Mouse (Mus musculus) frontal cortex, postnatal 14 days (tissue): ENCODE data around the gene Ergic1.

Experiments used
- DNase-seq, 2 experiments: peaks; one replicate each; pipeline ENCODE4 v3.0.0; 2022; ENCODE audit warnings: low spot score in 2 of 2

Ergic1 gene

DNA sequence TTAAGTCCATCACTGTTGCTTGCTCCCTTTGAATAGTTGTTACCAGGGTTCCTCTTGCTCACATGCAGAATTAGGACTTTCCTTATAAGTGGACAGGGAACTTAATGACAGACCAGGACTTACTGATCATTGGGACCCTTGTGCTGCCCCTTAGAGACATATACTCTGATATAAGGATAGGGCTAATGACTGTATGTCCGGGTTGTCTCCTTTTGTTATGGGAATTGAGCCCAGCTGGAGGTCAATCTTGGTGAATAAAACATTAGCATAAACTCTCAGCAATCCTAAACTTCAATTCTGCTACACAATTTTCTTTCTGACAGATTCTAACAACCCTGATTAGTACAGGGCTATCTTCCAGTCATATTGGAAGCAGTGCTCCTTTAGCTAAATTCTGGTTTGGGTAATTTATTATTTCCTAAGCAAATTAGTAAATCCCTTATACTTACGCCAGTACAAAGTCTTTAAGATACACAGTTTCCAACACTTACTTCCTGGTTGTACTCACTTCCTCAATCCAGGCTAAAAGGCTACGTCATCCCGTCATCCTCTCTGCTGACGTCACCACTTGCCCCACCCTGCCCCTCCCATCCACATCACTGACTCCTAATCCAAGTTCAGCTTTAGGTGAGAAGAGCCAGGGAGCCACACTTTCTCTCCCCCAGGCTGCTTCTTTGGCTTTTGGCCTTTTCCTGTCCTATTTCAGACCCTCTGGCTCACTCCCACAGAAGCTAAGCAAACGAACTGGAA lies 23.4 kb upstream of the Ergic1 start:
- no peak for DNase-seq

DNA sequence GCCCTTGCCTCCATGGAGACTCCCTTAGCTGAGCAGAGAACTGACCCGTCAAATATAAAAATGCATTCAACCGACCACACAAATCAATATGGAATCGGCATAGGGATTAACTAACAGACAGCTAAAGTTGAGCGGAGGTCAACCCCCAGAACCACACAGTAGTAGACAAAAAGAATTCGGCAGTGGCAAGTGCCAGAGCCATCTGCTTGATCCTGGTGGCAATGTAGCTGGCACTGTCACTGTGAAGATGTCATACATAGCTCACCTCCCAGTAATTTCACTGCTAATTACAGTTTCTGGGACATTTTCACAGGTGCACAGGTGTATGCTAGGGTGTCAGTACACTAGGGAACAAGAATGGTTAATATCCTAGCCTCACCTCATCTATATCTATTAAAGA lies 21.2 kb upstream of the Ergic1 start:
- DNase-seq = no peak

DNA sequence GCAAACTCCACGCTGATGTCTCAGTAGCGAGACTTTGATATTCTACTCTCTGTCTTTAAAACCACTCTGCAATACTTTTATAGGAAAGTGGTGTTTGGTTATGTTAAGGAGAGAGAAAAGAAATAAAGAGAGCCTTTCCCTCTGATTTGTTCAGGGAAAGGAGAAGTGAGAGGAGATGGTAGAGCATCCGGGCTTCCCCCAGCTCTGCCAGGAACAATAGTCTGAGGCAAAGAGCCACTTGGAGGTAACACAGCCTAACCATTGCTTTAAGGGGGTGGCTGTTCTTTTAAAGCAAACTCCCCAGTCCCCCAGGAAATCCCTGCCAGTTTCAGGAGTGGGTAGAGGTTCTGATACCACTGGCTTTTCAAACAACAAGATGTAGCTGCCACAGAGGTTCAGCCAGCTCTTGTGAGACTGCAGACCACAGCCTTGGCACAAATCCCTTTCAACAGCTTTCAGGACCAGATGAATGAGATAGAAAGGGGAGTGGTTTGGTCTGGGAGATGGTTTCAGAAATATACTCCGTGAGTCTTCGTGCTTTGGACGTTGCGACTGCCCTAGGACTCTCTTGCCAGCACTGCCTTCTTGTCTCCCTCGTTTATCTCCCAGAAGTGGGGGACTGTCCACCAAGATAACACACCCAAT lies 16.8 kb upstream of the Ergic1 start:
- DNase-seq = no peak

DNA sequence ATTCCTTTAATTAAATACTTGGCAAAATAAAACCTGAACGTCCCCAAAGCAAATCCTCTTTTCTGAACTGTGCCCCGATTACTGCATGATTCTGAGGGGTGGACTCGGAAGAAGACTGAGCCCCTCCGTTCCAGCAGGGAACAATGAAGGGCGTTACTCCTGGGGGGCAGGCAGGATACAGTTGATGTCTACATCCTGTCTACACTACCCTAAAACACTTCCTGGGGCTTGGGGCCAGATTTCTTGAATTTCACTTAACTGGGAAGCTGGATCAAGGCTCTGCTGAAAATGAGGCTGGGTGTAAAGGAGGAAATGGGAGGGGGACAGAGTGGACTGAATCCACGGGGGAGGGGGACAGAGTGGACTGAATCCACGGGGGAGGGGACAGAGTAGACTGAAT lies 13.5 kb upstream of the Ergic1 start:
- DNase-seq = no peak

DNA sequence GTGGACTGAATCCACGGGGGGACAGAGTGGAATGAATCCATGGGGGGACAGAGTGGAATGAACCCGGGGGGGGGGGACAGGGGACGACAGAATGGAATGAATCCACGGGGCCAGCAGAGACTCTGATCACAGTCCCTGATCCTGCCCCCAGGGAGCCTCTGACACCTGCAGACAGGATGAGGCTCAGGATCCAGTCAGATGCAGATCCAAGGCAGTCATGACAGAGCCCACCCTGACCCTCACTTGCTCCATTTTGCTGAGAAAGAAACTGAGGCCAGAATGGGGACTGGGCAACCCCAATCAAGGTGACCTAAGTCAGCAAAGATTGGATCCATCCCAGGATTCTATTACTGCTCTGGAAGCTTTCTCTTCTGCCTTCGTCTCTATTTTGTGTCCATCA lies 12.7 kb upstream of the Ergic1 start:
- DNase-seq = no peak

DNA sequence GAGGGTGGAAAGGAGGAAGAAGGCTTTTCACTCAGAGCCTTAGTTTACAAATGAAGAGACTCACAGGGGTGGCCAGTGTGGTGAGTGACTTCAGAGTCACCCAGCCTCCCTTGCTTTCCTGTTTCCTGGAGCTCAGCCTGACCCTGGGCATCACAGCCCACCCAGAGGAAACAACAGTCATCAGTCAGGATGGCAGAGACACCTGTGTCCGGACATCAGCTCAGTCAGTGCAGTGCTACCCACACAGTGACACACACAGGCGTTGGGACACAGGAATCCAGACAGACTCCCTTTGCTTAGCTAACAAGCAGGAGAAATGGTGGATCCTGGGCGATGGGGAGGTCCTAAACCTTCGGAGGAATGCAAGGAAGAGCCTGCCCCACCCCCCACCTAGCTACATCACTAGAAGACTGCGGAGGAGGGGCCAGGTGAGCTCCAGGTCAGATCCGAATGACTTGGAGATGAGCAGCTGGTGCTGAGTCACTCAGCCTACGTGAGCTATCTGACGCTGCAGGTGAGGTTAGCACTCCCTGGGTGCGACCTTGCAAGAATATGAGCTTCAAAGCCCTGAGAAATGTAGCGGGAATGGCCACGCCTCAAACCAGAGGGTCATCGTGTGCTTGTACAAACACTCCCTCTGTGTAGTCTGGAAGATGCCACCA lies 12.0 kb upstream of the Ergic1 start:
- DNase-seq = no peak

DNA sequence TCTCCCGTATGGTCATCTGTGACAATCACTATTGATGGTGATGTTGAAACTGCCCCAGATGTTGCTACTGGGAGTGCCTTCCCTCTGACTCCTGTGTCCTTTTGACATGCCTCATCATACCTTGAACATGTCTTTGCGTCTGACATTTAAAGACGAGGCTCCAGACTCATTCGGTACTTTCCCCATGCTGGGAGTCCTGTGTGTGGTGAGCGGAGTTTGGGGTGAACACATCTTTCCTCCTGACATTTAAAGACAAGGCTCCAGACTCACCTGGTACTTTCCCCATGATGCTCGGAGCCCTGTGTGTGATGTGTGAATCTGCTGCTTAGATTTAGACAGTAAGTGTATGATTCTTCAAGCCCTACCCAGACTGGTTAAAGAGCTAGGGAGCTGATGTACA lies 10.2 kb upstream of the Ergic1 start:
- no peak for DNase-seq

DNA sequence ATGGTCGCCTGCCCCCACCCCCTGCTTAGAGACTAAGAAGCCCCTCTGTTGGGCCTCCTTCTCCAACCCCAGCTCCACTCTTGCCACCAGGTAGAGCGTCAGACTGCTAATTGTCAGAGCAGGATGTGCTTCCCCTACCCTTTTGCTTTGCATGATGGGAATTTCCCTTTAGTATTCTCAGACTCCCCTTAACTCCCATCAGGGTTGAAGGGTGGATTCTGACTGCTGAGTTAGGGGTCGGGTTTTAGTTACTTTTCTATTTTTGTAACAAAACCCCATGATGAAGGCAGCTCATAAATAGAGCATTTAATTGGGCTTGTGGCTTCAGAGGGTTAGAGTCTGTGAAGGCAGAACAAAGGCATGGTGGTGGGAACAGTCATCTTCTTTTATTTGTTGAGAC lies 8.3 kb upstream of the Ergic1 start:
- DNase-seq = no peak

DNA sequence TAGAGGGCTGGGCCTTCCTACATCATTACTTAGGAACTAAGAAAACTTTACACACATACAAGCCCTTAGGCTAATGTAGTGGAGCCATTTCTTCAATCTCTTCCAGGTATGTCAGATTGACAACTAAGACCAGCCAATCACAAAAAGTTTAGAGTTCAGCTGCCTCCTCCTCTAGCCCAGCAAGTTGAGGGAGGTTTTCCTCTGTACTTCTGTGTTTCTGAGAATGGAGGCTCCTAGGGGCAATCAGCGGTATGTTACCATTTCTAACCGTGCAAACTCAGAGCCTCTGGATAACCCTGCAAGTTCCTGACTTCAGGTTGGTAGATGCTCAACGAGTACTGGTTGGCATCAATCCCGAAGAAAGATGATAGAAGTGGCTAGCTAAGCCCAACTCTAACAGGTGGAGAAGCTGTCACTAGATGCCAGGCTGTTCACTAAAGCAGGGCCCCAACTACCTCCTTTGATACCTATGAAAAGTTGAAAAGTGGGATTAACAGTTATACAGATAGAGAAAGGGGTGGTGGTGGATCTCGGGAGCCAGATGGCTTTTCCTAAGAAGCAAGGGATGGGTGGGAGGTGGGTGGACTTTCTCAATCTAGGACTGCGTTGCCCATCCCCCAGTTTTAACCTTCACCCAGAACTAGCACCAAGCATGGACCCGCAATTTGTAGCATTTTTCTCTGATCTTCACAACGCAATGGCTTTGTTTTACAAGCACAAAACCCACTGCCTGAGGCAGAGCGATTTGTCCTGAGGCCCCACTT lies 581 bp upstream of the Ergic1 start:
- no peak for DNase-seq

DNA sequence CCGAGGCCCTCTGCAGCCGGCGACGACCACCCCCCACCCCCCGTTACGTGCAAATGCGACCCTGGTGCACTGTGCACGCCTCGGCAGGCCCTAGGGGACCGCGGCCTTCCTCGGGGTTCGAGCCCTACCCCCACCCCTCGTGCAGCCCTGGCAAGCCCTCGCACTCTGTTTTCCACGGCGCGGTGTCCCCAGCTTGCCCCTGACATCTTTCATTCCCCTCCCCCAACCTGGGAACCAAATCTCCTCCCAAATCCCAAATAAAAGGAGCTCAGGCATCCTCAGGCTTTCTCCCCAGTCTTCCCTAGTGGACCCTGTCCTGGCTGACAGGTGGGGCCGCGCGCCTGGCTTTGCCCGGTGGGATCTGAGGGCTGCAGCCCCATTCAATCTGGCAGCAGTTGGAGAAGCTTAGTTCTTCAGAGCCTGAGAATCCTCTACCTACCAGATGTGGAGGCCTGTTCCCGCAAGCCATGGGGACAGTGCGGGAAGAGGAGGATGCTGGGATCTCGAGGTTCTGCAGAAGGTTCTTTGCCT lies 427 bp downstream of the Ergic1 start, which contains the start of gene Dusp1:
Dusp1 (minus strand) TSS at position 478 of the 531 bp plus-strand sequence.
- no peak for DNase-seq

DNA sequence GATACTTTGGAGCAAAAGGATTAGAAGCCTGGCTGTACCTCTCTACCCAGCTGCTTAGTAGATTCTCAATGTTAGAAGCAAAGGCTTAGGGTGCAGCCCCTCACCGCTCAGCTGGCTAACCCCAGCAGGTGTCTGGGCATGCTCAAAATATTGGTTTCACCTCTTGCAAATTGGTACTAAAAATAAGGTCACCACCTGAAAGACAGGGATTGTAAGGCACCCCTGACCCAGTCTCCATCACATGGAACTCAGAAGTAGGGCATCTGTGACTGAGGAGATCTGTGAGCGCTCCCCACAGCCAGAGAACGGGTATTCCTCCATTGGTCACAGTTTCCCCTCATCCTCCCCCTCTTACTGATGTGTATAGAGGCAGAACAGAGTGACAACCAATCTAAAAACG lies 1.0 kb downstream of the Ergic1 start:
- DNase-seq = no peak

DNA sequence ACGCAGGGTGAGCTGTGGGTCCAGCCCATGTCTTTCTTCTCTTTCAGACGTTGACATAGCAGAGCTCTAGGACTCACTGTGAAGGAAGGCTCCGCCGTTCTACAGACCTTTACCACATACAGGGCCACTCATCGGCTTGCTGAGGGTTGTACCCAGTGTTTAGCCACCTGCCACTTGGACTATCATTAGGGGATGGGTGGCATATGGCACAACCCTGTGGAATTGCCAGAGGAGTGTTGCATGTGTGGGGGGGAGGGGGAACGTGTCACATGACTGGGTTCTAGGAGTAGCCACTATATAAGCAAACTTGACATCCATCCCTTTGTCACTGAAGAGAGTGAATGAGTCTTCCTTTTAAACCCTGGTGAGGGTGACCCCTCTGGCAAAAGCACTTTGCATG lies 2.2 kb downstream of the Ergic1 start:
- no peak for DNase-seq

DNA sequence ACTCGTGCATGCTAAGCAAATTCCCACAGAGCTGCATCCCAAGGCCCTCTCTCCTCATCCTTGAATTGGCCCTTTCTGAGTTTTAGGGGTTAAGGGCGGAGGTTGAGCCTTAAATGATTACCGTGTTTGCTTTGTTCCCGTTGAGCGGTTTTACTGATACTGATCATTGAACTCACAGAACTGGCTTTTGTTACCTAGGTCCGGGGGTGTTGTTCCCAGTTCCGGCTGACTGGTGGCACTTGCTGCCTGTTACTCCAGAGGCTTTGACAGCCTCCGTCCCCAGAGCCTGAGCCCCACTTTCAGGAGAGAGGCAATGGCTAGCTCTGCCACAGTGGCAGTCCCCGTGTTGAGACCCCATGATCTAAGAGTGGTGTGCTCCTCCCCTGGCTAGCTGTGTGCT lies 3.1 kb downstream of the Ergic1 start:
- DNase-seq = no peak

DNA sequence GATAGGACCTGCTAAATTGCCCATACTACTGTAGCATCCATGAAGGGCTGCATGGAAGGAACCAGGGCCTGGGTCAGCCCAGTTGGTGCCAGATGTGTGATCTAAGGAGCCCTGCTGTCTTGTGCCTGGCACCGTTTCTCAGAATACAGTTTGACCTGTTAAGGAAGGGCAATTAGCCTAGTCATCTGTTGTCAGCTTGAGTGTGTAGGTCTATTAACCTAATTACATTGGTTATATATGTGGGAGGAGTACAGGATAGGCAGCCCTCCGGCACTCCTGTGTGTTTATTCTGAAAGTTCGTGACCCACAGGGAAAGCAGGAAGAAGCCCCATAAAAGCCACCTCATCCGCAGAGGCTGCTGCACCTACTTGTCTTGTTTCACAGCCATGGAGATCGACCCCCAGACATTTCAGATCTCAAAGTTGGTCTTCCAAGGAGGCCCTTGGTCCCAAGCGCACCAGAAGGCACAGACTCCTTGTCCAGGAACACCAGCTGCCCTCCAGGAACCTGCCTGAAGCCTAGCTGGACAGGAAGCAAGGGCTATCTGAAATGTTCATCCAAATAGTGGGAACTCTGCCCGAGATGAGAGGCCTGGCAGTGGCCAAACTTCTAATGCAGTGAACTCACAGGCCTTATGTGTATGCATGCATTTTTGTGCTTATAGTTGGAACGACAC lies 6.0 kb downstream of the Ergic1 start:
- no peak for DNase-seq

DNA sequence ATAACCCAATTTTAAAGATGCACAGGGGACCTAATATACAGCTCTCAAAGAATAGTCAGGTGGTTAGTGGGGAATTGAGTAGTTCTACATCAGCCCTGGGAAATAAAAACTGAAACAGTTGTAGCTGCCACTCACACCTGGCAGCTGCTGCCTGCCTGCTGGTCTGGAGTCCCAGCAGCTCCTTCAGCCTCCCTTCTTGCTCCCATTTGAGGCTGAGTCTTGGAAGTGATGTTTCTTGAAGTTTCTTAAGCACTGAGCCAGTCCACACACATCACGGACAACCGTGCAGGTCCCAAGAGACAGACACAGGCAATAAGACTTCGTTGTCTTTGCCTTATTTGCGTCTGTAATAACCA lies 6.5 kb downstream of the Ergic1 start:
- DNase-seq = no peak

DNA sequence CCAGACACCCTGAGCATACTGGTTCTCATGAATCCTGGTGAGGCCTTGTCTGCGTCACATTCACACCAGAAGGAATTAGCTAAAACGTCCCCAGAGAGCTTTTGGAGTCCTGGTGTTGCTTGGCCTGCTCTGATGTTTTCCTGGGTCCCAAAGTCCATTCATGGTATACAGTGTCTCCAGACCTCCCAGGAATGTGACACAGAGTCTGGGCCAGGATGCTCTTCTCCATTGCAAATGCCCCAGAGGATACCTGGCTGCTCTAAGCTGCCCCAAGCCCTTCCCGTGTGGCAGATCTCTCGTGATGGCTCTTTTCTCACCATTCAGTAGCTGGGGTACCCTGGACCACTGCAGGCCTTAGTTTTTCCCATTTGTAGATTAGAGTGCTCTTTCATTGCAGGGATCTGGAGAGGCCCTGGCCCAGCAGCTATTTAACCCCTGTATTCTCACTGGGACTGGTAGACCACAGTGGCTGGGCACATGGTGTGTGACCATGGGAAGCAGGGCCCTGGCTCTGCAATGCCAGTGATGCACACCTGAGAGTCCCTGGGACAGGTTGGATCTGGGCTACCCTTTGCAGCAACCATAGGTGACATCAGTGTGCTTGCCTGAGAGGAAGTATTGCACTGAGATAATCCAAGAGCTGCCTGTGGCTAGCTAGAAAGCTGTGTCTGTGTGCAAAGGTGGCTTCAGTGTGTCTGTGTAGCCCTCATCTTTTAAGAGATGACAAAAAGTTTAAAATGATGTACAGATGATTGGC lies 8.5 kb downstream of the Ergic1 start:
- no peak for DNase-seq

DNA sequence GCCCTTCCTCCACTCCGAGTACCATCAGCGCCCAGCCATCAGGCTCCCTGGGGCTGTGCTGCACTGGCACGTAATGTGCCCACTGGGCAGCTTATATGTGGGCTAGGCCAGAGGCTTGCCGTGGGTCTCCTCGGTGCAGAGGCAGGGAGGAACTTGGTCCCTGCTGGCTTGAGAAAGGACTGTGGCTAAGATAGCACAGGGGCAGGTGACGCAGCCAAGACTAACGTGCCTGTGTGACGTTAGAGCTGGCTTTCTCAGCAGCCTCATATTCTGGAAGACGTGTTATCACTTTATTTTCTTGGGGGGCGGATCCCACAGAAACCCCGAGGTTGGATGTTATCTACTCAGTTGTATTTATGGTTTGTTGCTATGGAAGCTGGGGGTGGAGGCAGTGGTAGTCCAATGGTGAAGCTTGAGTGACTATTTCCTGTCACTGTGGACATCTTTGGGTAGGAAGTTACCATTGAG lies 9.4 kb downstream of the Ergic1 start:
- DNase-seq = no peak

DNA sequence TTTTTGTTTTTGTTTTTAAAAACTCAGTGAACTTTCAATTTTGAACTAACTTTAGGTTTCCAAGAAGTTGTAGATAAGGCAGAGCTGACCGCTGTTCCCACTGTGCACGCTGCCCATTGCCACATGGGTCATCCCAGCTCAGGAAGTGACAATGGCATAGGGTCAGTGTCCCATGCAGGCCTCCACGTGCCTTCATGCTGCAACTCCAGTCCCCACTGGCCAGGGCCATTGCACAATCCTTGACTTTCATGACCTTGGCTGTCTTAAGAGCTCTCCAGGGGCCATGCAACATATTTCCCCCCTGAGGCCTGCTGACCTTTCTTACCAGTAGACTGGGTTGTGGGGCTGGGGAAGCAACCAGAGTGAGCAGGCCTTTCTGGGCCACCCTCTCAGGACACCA lies 10.1 kb downstream of the Ergic1 start:
- no peak for DNase-seq

DNA sequence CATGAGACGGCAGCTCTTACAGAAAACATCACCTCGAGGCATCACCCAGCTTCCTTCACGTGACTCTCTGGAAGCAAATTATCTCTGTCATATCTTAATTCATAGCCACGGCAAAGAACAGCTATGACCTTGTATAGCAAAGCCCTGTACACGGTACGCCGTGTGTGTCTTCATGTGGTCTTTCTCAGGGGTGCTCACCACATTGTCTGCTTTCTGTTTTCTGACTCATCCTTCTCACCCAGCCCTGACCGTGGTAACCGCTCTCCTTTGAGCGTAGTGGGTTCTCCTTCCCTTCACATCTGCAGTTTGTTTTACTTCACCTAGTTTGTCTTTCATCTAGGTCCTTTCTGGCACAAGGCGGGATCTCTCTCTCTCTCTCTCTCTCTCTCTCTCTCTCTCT lies 11.0 kb downstream of the Ergic1 start:
- no peak for DNase-seq

DNA sequence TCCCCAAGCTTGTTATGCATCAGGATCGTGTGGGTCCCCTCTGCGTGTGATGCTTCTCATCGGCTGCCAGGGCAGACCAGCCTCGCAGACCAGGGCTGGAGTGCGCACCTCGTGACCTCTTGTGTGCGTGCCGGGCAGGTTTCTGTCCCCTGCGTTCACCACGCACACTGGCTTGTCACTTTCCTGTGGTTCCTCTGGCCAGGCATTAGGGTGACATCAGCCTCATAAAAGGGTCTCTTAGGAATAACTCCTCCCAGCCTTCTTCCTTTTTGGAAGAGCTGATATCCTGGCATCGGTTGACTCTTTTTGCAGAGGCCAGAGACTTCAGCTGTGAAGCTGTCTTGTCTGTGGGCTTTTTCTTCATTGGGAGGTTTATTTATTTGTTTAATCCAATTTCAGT lies 12.8 kb downstream of the Ergic1 start:
- no peak for DNase-seq

DNA sequence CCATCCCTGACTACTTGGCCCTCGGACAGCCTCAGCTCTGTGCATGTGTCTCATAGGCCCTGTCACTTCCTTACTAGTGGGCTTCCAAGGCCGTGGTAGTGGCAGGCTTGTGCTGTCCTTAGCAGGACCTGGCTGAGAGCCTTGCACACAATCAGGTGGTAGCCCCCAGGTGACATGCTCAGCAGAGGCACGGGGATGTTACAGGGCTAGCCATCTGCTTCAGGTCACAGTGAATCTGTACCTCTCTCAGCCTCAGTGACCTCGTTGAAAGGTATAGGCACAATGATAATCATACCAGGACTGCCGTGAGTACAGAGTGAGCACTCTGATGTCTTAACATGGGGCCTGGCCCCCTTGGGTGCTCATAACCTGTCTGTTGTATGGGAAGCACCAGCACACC lies 13.4 kb downstream of the Ergic1 start:
- DNase-seq = no peak
